Mouse (Mus musculus) myocyte (in vitro differentiated cells): ENCODE measurements around the gene Slc36a1.

ENCODE experiments used
- CEBPB ChIP-seq: IDR thresholded peaks from 2 replicates; pipeline ENCODE4 v1.6.1; 2011; ENCODE audit warnings: mild to moderate bottlenecking, moderate library complexity; ENCODE audit not compliant: poor library complexity, insufficient read depth, severe bottlenecking
- E2F4 ChIP-seq: IDR thresholded peaks from one replicate; pipeline ENCODE4 v1.6.1; 2011; ENCODE audit warnings: mild to moderate bottlenecking, control low read depth, moderate library complexity; ENCODE audit not compliant: insufficient read depth
- MAX ChIP-seq: IDR thresholded peaks from one replicate; pipeline ENCODE4 v1.6.1; 2011; ENCODE audit warnings: low read depth, mild to moderate bottlenecking, control low read depth
- MYOG ChIP-seq, 3 experiments: IDR thresholded peaks; one replicate each; pipeline ENCODE4 v1.6.1; 2011; ENCODE audit warnings: control low read depth in 2 of 3, low read depth in 2 of 3, mild to moderate bottlenecking in 2 of 3; ENCODE audit not compliant: insufficient read length in 2 of 3, control insufficient read depth in 1 of 3, insufficient read depth in 1 of 3
- POLR2A ChIP-seq: IDR thresholded peaks from one replicate; pipeline ENCODE4 v1.6.1; 2011; ENCODE audit warnings: low read depth, mild to moderate bottlenecking, control low read depth, moderate library complexity; ENCODE audit not compliant: insufficient read length
- POLR2AphosphoS2 ChIP-seq: IDR thresholded peaks from one replicate; pipeline ENCODE4 v1.6.1; 2011; ENCODE audit warnings: low read depth, control low read depth; ENCODE audit not compliant: insufficient read length
- REST ChIP-seq: IDR thresholded peaks from one replicate; pipeline ENCODE4 v1.6.1; 2011; ENCODE audit warnings: mild to moderate bottlenecking, control low read depth, moderate library complexity; ENCODE audit not compliant: insufficient read depth, insufficient read length
- SRF ChIP-seq: IDR thresholded peaks from one replicate; pipeline ENCODE4 v1.6.1; 2011; ENCODE audit warnings: low read depth; ENCODE audit not compliant: control insufficient read depth, insufficient read length
- TCF12 ChIP-seq: IDR thresholded peaks from one replicate; pipeline ENCODE4 v1.6.1; 2011; ENCODE audit warnings: mild to moderate bottlenecking, control low read depth; ENCODE audit not compliant: poor library complexity, insufficient read depth, severe bottlenecking
- TCF3 ChIP-seq: IDR thresholded peaks from one replicate; pipeline ENCODE4 v1.6.1; 2011; ENCODE audit warnings: low read depth, control low read depth; ENCODE audit not compliant: insufficient read length
- USF1 ChIP-seq: IDR thresholded peaks from one replicate; pipeline ENCODE4 v1.6.1; 2011; ENCODE audit warnings: low read depth, mild to moderate bottlenecking, control low read depth, moderate library complexity

DNA sequence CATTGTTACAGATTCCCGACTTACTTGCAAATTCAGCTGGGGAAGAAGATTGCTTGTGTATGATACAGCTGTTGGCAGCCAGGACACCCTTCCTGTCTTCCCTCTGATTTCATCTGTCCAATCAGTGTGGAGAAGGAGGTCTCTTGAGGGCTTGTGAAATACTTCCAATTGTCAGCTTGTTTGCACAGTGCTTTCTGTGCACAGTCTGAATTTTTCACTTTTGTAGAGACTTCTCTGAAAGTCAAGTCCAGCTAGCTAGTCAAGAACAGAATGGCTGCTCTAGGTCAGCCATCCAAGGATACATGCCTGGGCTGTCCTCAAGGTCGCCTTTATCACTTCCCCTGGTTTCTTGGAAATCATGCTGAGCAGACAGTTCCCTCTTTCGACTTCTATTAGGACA is 10.8 kb downstream of the Slc36a1 start:
- TF ChIP-seq TCF12: no peak
- TF ChIP-seq POLR2A: no peak
- TF ChIP-seq CEBPB: no peak
- TF ChIP-seq MAX: no peak
- no peak for TF ChIP-seq POLR2AphosphoS2
- no peak for TF ChIP-seq MYOG (IDR thresholded peaks at IDR 0.05; ENCODE audit: control insufficient read depth in 1 of 3, insufficient read depth in 1 of 3, insufficient read length in 2 of 3, low read depth in 2 of 3)
- no peak for TF ChIP-seq E2F4
- no peak for TF ChIP-seq USF1
- TF ChIP-seq TCF3: no peak
- TF ChIP-seq SRF: no peak
- no peak for TF ChIP-seq REST
